Mouse (Mus musculus) embryonic facial prominence, embryonic 14.5 days (tissue): Measurements from ENCODE around the gene Eif4e3. TPM values are rescaled to one million over a fixed set of nuclear protein-coding genes. Genes with fewer than 3 reads are reported as not detected.

Experiments used
- ATAC-seq: fragments of 200-750 bp; cut with Nextera tagmentation; 2 replicates; pipeline ENCODE4 v1.8.0; 2017; ENCODE audit warnings: low read depth, moderate number of reproducible peaks, moderate TSS enrichment
- DNase-seq: peaks from one replicate; pipeline ENCODE4 v3.0.0-alpha.2; 2015; ENCODE audit warnings: low spot score
- H3K27ac ChIP-seq: fragments of 300-500 bp; sonication (generic); replicated peaks from 2 replicates; pipeline ENCODE4 v1.5.1; 2014; ENCODE audit warnings: low read depth, mild to moderate bottlenecking, low read length, moderate library complexity
- H3K27me3 ChIP-seq: fragments of 300-500 bp; sonication (generic); replicated peaks from 2 replicates; pipeline ENCODE4 v1.6.1; 2014; ENCODE audit warnings: low read length; ENCODE audit not compliant: control insufficient read depth, insufficient read depth
- H3K36me3 ChIP-seq: fragments of 300-500 bp; sonication (generic); 2 replicates; pipeline ENCODE4 v1.6.1; 2014; ENCODE audit warnings: low read length, mixed read lengths; ENCODE audit not compliant: control insufficient read depth, insufficient read depth
- H3K4me1 ChIP-seq: fragments of 300-500 bp; sonication (generic); 2 replicates; pipeline ENCODE4 v1.6.1; 2014; ENCODE audit warnings: antibody characterized with exemption, low read length; ENCODE audit not compliant: control insufficient read depth, insufficient read depth
- H3K4me2 ChIP-seq: fragments of 300-500 bp; sonication (generic); 2 replicates; pipeline ENCODE4 v1.6.1; 2014; ENCODE audit warnings: low read depth, mild to moderate bottlenecking, low read length, moderate library complexity, mixed read lengths
- H3K4me3 ChIP-seq: fragments of 300-500 bp; sonication (generic); 2 replicates; pipeline ENCODE4 v1.5.1; 2014; ENCODE audit warnings: low read depth, mild to moderate bottlenecking, low read length
- H3K9ac ChIP-seq: fragments of 300-500 bp; sonication (generic); 2 replicates; pipeline ENCODE4 v1.6.1; 2014; ENCODE audit warnings: low read depth, mild to moderate bottlenecking, low read length, moderate library complexity, mixed read lengths
- H3K9me3 ChIP-seq: fragments of 300-500 bp; sonication (generic); 2 replicates; pipeline ENCODE4 v1.6.1; 2016; ENCODE audit warnings: low read length; ENCODE audit not compliant: control insufficient read depth
- WGBS: fragments of 180-500 bp; shearing (Covaris S2); extraction: QIAGEN DNeasy Blood & Tissue Kit; methylation state at CpG from one replicate; pipeline ENCODE4 v1.1.7; 2014; 5-methylcytosine and 5-hydroxymethylcytosine counted together
- polyA plus RNA-seq: library from polyadenylated mRNA; unstranded; fragments of >200 nt; fragmentation: Nextera tagmentation; extraction: Ambion mirVana; gene quantifications from 2 replicates; pipeline ENCODE4 v1.2.1, GENCODE M21; 2014

The Eif4e3 gene
- polyA plus RNA-seq, 1 experiment from 2014 or later = 11.2 TPM

DNA sequence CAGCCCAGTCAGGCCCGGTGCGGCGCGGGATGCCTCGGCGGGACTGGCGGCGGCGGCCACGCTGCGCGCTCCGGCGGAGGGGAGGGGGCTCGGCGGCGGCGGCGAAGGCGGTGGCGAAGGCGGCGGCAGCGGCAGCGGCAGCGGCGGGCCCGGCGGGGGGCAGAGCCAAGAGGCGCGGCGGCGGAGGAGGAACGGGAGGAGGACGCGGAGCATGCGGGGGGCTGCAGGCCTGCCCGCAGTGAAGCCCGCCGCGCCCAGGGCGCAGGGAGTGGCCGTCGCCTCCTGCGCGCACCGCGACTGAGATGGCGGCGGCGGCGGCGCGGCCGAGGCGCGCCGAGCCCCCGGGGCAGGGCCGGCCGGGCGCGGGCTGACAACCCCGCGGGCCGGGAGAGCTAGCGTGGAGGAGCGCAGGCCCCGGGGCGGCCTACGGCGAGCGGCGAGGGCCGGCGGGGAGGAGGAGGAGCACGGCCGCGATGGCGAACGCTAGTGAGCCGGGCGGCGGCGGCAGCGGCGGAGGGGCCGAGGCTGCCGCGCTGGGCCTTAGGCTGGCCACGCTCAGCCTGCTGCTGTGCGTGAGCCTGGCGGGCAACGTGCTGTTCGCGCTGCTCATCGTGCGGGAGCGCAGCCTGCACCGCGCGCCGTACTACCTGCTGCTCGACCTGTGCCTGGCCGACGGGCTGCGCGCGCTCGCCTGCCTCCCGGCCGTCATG is 25.8 kb upstream of the Eif4e3 start, which contains the start of gene Gpr27:
Gene Gpr27, plus strand, starts transcription at position 474 of the 710 bp plus-strand sequence.
- whole genome bisulfite sequencing = 0% methylated on average over 2 of the region's 112 CpGs
- Histone ChIP-seq H3K27ac (peak within 1 kb of the TSS; percentile 68), H3K27me3 (peaks cover 20% of the 10 kb centered on the region)

DNA sequence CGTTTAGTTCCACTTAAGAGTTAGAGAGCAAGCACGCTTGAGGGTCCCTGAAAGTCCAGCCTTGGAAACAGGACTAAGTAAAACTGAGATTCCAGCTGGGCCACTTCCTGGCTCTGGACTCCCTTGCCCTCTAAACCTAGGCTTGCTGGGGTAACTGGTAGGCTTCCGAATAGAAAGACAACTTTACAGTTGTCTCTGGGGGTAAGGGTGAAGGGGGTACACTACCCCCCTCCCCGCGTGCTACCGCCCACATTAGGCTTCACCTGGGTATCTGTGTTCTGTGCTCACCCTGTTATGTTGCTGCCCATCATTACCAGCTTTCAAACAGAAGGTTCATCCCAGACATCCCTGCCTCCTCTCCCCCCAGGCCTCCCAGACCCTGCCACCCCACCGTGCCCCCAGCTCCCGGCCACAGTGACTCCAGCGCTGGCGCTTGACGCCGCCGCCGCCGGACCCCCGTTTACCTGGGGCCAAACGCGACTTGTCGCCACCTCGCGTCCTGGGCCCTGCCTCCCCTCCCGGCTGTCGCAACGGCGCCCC is 25.2 kb upstream of the Eif4e3 start:
- no peak for DNase-seq

More for the DNA sequence above, 25.8 kb upstream of the Eif4e3 start, which contains the start of gene Gpr27:
- Histone ChIP-seq H3K9me3 (no peaks in the 10 kb centered on the region), H3K4me1 (peaks cover 3% of the 10 kb centered on the region; the same call in 1 of the 2 replicates), H3K4me3 (peak within 1 kb of the TSS; percentile 81), H3K4me2 (peak within 1 kb of the TSS; percentile 84), H3K9ac (peak within 1 kb of the TSS; percentile 89), H3K36me3 (no peaks in the 10 kb centered on the region)
- DNase-seq (peak; percentile 44), ATAC-seq (peak; percentile 80)

DNA sequence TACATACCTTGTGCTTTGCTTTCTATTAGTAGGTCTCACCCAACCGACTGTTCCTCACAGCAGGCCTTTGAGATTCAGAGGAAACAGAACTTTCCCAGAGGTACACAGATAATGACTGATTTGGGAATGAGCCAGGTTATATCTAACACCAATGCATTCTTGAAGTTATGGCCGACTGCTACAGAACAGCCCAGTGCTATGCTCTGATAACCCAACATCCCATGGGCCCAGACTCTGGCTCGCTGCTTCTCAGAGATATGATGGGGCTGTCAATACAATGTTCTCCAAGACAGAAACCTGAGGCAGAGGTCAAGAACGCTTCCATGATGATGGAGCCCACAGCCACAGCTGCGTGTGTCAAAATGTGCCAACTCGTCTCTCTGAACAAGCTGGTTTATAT is 21.9 kb upstream of the Eif4e3 start:
- Histone ChIP-seq H3K4me3 (no peak overlapping the region), H3K36me3 (no peaks in the 10 kb centered on the region), H3K27me3 (peaks cover 16% of the 10 kb centered on the region), H3K9me3 (no peaks in the 10 kb centered on the region), H3K4me2 (no peak overlapping the region), H3K4me1 (peaks cover 3% of the 10 kb centered on the region; the same call in 1 of the 2 replicates), H3K9ac (no peak overlapping the region), H3K27ac (no peak overlapping the region)
- WGBS = 76% methylated on average over 6 of the region's 6 CpGs
- no peak for ATAC-seq
- DNase-seq = no peak

More for the DNA sequence above, 25.2 kb upstream of the Eif4e3 start:
- Histone ChIP-seq H3K4me1 (peaks cover 3% of the 10 kb centered on the region; the same call in 1 of the 2 replicates), H3K27me3 (peaks cover 20% of the 10 kb centered on the region), H3K4me2 (peak overlapping the region; percentile 84), H3K4me3 (peak overlapping the region; percentile 81), H3K27ac (peak overlapping the region; percentile 68), H3K36me3 (no peaks in the 10 kb centered on the region), H3K9me3 (no peaks in the 10 kb centered on the region), H3K9ac (peak overlapping the region; percentile 89)
- peak; percentile 3; the same call in 1 of the 2 replicates for ATAC-seq
- 10% methylated on average over 20 of the region's 25 CpGs for WGBS

DNA sequence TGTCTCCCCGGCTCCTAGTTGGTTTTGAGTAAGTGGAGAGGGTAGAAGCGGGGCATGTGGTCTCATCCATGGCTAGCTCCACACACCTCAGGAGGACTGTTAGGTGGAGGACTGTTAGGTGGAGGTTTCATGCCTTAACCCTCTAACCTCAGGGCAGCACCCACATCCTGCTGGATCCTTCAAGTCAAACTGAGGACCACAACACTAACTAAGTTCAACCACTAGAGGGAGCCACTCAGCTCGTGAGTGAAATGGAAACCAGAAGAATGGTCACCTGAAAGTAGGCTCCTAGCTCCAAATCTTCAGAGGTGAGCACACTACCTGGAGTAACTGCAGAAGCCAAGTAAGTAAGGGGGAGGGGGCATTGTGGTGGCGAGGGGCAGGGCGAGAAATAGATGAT is 18.3 kb upstream of the Eif4e3 start:
- Histone ChIP-seq H3K4me3 (no peak overlapping the region), H3K9me3 (no peaks in the 10 kb centered on the region), H3K27me3 (no peaks in the 10 kb centered on the region), H3K27ac (no peak overlapping the region), H3K4me1 (no peaks in the 10 kb centered on the region), H3K4me2 (no peak overlapping the region), H3K9ac (no peak overlapping the region), H3K36me3 (no peaks in the 10 kb centered on the region)
- ATAC-seq (no peak), DNase-seq (no peak)
- 51% methylated on average over 5 of the region's 5 CpGs for WGBS

DNA sequence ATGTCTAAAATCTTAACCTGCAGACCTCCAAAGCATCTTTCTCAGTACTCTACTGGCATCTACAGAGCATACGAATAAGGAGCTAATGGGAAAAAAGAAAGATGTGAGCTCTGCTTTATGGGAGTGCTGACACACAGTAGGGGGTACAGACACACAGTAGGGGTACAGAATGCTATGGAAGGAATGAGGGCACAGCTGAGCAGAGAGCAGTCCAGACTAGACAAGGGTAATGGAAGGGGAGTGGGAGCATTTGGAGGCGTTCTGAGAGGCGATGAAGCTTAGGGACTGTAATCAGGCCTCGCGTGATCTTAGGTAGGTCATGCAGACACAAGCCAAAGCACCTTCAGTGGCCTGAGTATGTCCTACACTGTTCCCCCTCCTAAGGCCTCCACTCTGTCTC is 17.4 kb upstream of the Eif4e3 start:
- no peak overlapping the region for H3K9ac ChIP-seq
- DNase-seq (no peak), ATAC-seq (no peak)
- H3K27ac ChIP-seq = no peak overlapping the region
- no peaks in the 10 kb centered on the region for H3K36me3 ChIP-seq
- no peak overlapping the region for H3K4me2 ChIP-seq
- H3K4me3 ChIP-seq = no peak overlapping the region
- no peaks in the 10 kb centered on the region for H3K27me3 ChIP-seq
- H3K9me3 ChIP-seq = no peaks in the 10 kb centered on the region
- WGBS = 90% methylated on average over 5 of the region's 5 CpGs
- no peaks in the 10 kb centered on the region for H3K4me1 ChIP-seq

DNA sequence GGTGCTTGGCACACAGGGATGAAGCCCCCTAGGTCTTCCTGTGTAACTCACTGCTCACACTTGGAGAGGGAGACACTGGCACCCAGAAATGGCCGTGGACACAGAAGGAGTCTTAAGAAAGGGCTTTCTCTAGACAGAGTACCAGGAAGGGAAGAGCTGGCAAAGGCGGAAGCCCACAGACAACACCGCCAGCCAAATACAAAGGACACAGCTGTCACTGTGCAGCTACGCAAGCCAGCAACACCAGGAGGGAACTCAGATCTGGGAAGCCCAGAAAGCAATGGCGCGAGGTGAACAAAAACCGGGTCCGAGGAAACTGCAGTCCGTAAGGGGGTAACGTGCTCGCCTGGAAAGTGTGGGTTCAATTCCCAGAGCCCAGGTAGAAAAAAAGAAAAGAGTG is 11.5 kb upstream of the Eif4e3 start:
- no peak overlapping the region for H3K27ac ChIP-seq
- H3K4me1 ChIP-seq = no peaks in the 10 kb centered on the region
- no peak overlapping the region for H3K4me2 ChIP-seq
- H3K4me3 ChIP-seq = no peak overlapping the region
- ATAC-seq = no peak
- no peaks in the 10 kb centered on the region for H3K27me3 ChIP-seq
- WGBS = 87% methylated on average over 11 of the region's 11 CpGs
- H3K36me3 ChIP-seq = no peaks in the 10 kb centered on the region
- DNase-seq = no peak
- H3K9ac ChIP-seq = no peak overlapping the region
- H3K9me3 ChIP-seq = no peaks in the 10 kb centered on the region

DNA sequence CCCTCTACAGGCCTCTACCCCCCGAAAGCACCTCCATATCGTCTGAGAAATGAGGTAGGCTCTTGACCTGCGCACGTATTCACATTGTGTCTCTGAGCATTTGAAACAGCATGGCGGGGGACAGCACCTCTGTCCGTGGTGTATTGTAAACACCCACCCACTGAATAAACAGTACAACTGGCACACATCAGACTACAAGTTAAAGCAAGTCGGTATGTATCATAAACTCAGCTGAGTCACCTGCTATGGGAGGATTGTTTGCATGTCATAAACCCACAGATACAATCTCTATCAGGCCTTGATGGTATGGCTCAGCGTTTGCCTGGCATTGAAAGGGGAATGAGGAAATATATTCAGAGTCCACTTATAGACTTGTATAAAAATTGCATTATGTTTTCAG is 10.8 kb upstream of the Eif4e3 start:
- WGBS = 81% methylated on average over 8 of the region's 8 CpGs
- H3K36me3 ChIP-seq = no peaks in the 10 kb centered on the region

DNA sequence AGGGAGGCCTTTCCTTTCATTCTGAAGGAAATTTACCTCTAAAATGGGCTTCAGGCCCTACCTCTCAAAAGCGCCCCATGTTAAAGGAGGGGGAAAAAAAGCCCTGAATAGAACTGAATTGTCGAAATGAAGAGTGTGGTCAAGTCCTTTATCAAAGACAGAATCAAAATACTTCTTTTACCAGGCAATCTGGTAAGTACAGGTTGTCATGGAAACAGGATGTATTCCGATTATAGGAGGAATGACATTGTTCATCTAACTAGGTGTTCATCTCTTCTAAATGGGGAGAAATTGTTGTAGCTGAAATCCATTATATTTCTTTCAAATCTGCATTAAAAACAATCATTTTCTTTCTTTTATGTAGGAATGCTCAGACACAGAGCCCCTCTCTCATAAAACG is 7.9 kb upstream of the Eif4e3 start:
- no peaks in the 10 kb centered on the region for H3K27me3 ChIP-seq

More for the DNA sequence above, 10.8 kb upstream of the Eif4e3 start:
- no peak overlapping the region for H3K4me3 ChIP-seq
- no peak overlapping the region for H3K9ac ChIP-seq
- no peaks in the 10 kb centered on the region for H3K4me1 ChIP-seq
- DNase-seq = no peak
- H3K27me3 ChIP-seq = no peaks in the 10 kb centered on the region
- no peaks in the 10 kb centered on the region for H3K9me3 ChIP-seq
- no peak overlapping the region for H3K4me2 ChIP-seq
- ATAC-seq = no peak
- H3K27ac ChIP-seq = no peak overlapping the region

More for the DNA sequence above, 7.9 kb upstream of the Eif4e3 start:
- WGBS = 74% methylated on average over 4 of the region's 4 CpGs
- no peaks in the 10 kb centered on the region for H3K36me3 ChIP-seq
- H3K9me3 ChIP-seq = no peaks in the 10 kb centered on the region
- no peak overlapping the region for H3K27ac ChIP-seq
- no peak for DNase-seq
- H3K4me2 ChIP-seq = no peak overlapping the region
- ATAC-seq = no peak
- no peaks in the 10 kb centered on the region for H3K4me1 ChIP-seq
- H3K9ac ChIP-seq = no peak overlapping the region
- no peak overlapping the region for H3K4me3 ChIP-seq
